Mouse (Mus musculus): ENCODE results near the gene Ttf2. TPM values are rescaled to one million over a fixed set of nuclear protein-coding genes. Genes with fewer than 3 reads are reported as not detected.

Ttf2 gene
- 1 to 10 TPM; 1.8 to 2.0 TPM for total RNA-seq (2021)
- polyA plus RNA-seq (2012; rRNA removed): 1.6 and 2.6 TPM in 2 replicates
- long read RNA-seq, full-length matches to known transcripts: 3 of 4 reads
- long read RNA-seq, partial matches to known transcripts: 0 of 4 reads
- long read RNA-seq, other reads (novel, unspliced or antisense): 1 of 4 reads

DNA sequence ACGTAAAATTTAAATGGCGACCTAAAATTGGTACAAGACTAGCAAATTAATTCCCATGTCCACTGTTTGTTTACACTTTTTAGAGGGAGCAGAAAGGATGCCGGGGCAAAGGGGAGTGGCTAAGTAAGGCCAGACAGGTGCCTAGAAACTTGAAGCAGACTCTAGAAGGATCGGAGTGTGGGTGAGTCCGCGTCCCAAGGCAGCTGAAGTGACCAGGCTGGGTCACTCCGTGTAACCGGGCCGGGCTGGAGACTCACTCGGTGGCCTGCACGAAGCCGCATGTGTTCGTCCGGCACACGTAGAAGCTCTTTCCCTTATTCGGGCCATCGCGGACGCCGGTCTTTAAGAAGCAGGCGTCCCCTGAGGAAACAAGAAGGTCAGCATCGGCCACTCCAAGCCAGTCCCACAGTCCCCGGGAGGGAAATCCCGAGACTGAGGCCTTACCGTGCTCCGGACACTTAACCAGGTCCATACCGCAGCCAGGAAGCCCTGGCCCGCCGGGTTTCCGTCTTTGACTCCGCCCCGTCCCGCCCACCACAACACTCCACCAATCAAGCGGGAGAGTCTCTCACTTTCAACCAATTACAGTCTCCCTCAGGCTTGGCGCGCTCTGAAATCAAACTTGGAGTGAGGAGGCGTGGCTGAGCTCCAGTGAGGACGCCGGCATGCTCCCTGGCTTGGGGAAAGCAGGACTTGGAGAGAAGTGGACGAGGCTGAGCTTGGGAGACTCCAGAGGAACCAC, at the start of gene Ttf2:
TSS of gene Ttf2 (minus strand) at position 488 of the 742 bp plus-strand sequence.
- peak; percentile 93 to 95 for DNase-seq
- peak within 1 kb of the TSS; percentile 67 for H3K4me3 ChIP-seq
- H3K79me2 ChIP-seq (replicated peaks; ENCODE audit: control insufficient read depth, insufficient read depth, low read length): no peaks in the 10 kb centered on the region
- no peaks in the 10 kb centered on the region for H3K4me1 ChIP-seq (ENCODE audit: control insufficient read depth, insufficient read depth, low read length)
- WGBS: under 1% methylated on average over 40 of the region's 40 CpGs
- TF ChIP-seq CTCF (IDR thresholded peaks at IDR 0.05) (no peak), EP300 (IDR thresholded peaks at IDR 0.05; ENCODE audit: insufficient read depth, low read depth, low read length) (no peak)
- peak within 1 kb of the TSS; percentile 66 for H3K9ac ChIP-seq (ENCODE audit: low read depth, low read length)
- intact Hi-C loops (cut with DNase I): loop anchor here (2.0 kb wide), 1 partner anchor 47 kb away; the partner anchor contains the start of gene Trim45
- H3K27ac ChIP-seq: no peak within 1 kb of the TSS
- no peaks in the 10 kb centered on the region for H3K36me3 ChIP-seq (ENCODE audit: control insufficient read depth, insufficient read depth, low read length)
- H3K27me3 ChIP-seq (ENCODE audit: control insufficient read depth, insufficient read depth, low read length): no peaks in the 10 kb centered on the region

DNA sequence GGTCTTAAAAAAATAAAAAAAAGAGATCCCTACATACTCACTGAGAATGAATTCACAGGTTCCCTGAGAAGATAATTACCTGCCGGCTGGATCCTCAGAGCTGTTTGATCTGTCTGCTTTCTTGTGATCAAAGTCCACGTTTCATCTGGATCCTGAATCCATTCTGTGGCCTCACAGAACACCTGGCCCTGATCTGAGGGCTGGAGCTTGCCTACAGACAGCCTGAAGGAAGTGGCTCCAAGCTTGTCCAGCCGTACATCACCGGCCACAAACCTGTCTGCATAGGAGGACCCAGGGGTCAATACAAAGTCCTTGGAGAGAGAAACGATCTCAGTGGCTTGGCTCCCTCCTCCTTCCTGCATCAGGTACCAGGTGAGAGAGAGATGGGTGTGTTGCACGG, 49.0 kb upstream of the Ttf2 start:
- no peak for TF ChIP-seq POLR2A (IDR thresholded peaks at IDR 0.05; ENCODE audit: insufficient read depth, low read depth, low read length)
- TF ChIP-seq EP300 (IDR thresholded peaks at IDR 0.05; ENCODE audit: insufficient read depth, low read depth, low read length): no peak
- no peak for TF ChIP-seq CTCF (IDR thresholded peaks at IDR 0.05)
- DNase-seq: no peak
- 91% methylated on average over 6 of the region's 6 CpGs for WGBS

GRCm38 (mm10) chr3:101016050-101016449, 46.6 kb upstream of the Ttf2 start:
- Histone ChIP-seq H3K36me3 (ENCODE audit: control insufficient read depth, insufficient read depth, low read length) (no peaks in the 10 kb centered on the region), H3K4me1 (ENCODE audit: control insufficient read depth, insufficient read depth, low read length) (peaks cover 3% of the 10 kb centered on the region; the same call in 1 of the 2 replicates), H3K79me2 (replicated peaks; ENCODE audit: control insufficient read depth, insufficient read depth, low read length) (no peaks in the 10 kb centered on the region), H3K9ac (ENCODE audit: low read depth, low read length) (no peak overlapping the region), H3K27ac (no peak overlapping the region), H3K27me3 (ENCODE audit: control insufficient read depth, insufficient read depth, low read length) (no peaks in the 10 kb centered on the region), H3K4me3 (no peak overlapping the region)
- 91% methylated on average over 7 of the region's 7 CpGs for WGBS
- no peak for DNase-seq
- intact Hi-C loops (cut with DNase I): no loop called here
- no peak for TF ChIP-seq CTCF (IDR thresholded peaks at IDR 0.05)
- no peak for TF ChIP-seq EP300 (IDR thresholded peaks at IDR 0.05; ENCODE audit: insufficient read depth, low read depth, low read length)
- TF ChIP-seq POLR2A (IDR thresholded peaks at IDR 0.05; ENCODE audit: insufficient read depth, low read depth, low read length): no peak

More for the DNA sequence above, 49.0 kb upstream of the Ttf2 start:
- Histone ChIP-seq H3K36me3 (ENCODE audit: control insufficient read depth, insufficient read depth, low read length) (no peaks in the 10 kb centered on the region), H3K27me3 (ENCODE audit: control insufficient read depth, insufficient read depth, low read length) (no peaks in the 10 kb centered on the region), H3K4me3 (no peak overlapping the region), H3K79me2 (replicated peaks; ENCODE audit: control insufficient read depth, insufficient read depth, low read length) (no peaks in the 10 kb centered on the region), H3K9ac (ENCODE audit: low read depth, low read length) (no peak overlapping the region), H3K27ac (no peak overlapping the region), H3K4me1 (ENCODE audit: control insufficient read depth, insufficient read depth, low read length) (peaks cover 3% of the 10 kb centered on the region; the same call in 1 of the 2 replicates)
- intact Hi-C loops (cut with DNase I): no loop called here

- H3K4me1 ChIP-seq (ENCODE audit: control insufficient read depth, insufficient read depth, low read length): peaks cover 3% of the 10 kb centered on the region; the same call in 1 of the 2 replicates
- WGBS: 46% methylated on average over 4 of the region's 4 CpGs
- intact Hi-C loops (cut with DNase I): no loop called here
- DNase-seq: no peak
- H3K27me3 ChIP-seq (ENCODE audit: control insufficient read depth, insufficient read depth, low read length): no peaks in the 10 kb centered on the region
- no peaks in the 10 kb centered on the region for H3K79me2 ChIP-seq (replicated peaks; ENCODE audit: control insufficient read depth, insufficient read depth, low read length)
- H3K4me3 ChIP-seq: no peak overlapping the region
- peak overlapping the region; percentile 1; the same call in 1 of the 2 replicates for H3K27ac ChIP-seq
- H3K36me3 ChIP-seq (ENCODE audit: control insufficient read depth, insufficient read depth, low read length): no peaks in the 10 kb centered on the region
- H3K9ac ChIP-seq (ENCODE audit: low read depth, low read length): no peak overlapping the region
- TF ChIP-seq POLR2A (IDR thresholded peaks at IDR 0.05; ENCODE audit: insufficient read depth, low read depth, low read length): no peak
Observed at GRCm38 (mm10) chr3:101015254-101015653, 45.8 kb upstream of the Ttf2 start.

- DNase-seq: no peak
- Histone ChIP-seq H3K27ac (no peak overlapping the region), H3K36me3 (ENCODE audit: control insufficient read depth, insufficient read depth, low read length) (no peaks in the 10 kb centered on the region), H3K9ac (ENCODE audit: low read depth, low read length) (no peak overlapping the region), H3K79me2 (replicated peaks; ENCODE audit: control insufficient read depth, insufficient read depth, low read length) (no peaks in the 10 kb centered on the region), H3K27me3 (ENCODE audit: control insufficient read depth, insufficient read depth, low read length) (no peaks in the 10 kb centered on the region), H3K4me3 (no peak overlapping the region), H3K4me1 (ENCODE audit: control insufficient read depth, insufficient read depth, low read length) (peaks cover 3% of the 10 kb centered on the region; the same call in 1 of the 2 replicates)
- WGBS: 91% methylated on average over 3 of the region's 3 CpGs
- no peak for TF ChIP-seq EP300 (IDR thresholded peaks at IDR 0.05; ENCODE audit: insufficient read depth, low read depth, low read length)
- intact Hi-C loops (cut with DNase I): no loop called here
Observed at GRCm38 (mm10) chr3:101013536-101013935, 44.1 kb upstream of the Ttf2 start.

DNA sequence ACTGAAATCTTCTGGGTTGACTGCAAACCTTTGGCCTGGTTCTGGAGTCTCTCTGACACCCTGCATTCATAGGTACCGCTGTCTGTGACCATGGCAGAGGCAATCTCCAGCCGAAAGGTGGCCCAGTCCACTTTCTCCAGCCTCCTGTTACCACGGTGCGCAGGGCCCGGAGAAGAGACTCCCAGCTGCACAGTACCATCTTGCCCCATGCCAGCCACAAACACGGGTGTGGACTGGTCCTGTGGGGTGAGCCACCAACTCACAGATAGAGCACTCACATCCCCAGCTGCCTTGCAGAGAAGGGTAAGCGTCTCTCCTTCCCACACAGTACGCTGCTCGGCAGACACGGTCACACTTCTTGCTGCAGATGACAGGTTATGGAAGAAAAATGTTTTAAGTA, 43.5 kb upstream of the Ttf2 start:
- H3K4me3 ChIP-seq: no peak overlapping the region
- peaks cover 3% of the 10 kb centered on the region; the same call in 1 of the 2 replicates for H3K4me1 ChIP-seq (ENCODE audit: control insufficient read depth, insufficient read depth, low read length)
- no peak overlapping the region for H3K27ac ChIP-seq
- WGBS: 94% methylated on average over 10 of the region's 10 CpGs
- no peak for DNase-seq
- intact Hi-C loops (cut with DNase I): no loop called here
- no peaks in the 10 kb centered on the region for H3K79me2 ChIP-seq (replicated peaks; ENCODE audit: control insufficient read depth, insufficient read depth, low read length)
- TF ChIP-seq EP300 (IDR thresholded peaks at IDR 0.05; ENCODE audit: insufficient read depth, low read depth, low read length) (no peak), CTCF (IDR thresholded peaks at IDR 0.05) (no peak), POLR2A (IDR thresholded peaks at IDR 0.05; ENCODE audit: insufficient read depth, low read depth, low read length) (no peak)
- no peaks in the 10 kb centered on the region for H3K27me3 ChIP-seq (ENCODE audit: control insufficient read depth, insufficient read depth, low read length)
- no peak overlapping the region for H3K9ac ChIP-seq (ENCODE audit: low read depth, low read length)
- no peaks in the 10 kb centered on the region for H3K36me3 ChIP-seq (ENCODE audit: control insufficient read depth, insufficient read depth, low read length)

Data from heart, adult 2 months (tissue).